In the genomic region with DNA sequence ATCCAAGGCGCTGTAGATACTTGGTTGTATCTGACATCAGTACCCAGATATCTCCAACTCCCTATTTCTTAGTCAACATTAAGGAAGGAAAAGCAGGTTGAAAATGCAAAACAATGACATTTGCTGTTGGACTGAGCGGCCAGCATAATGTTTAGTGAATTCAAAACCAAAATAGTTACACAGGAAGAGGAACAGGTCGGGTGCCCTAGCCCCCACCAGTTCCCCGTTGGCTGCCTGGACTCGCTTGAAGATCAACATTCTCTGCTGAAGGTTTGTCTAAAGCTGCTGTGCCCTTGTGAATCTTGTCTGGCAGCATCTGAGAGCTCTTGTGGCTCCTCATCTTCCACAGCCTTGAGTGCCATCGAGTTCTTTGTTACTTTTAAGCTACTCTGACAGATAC, we compare ENCODE assay signal across 25 mouse cellular contexts.
"Had no signal": no experiment of that assay in that cellular context is flagged by ENCODE, and none has a peak within 500 bp of the region (broad histone marks: within the 10 kb centered on the region; RNA-seq: fewer than 3 reads in every experiment).

No protein-coding gene starts in this region.

- H3K4me1 ChIP-seq: limb, embryonic 13.5 days; limb, embryonic 15.5 days had no signal

- H3K36me3 ChIP-seq: heart, embryonic 13.5 days; heart, embryonic 15.5 days; hindbrain, embryonic 10.5 days; hindbrain, embryonic 12.5 days; intestine, embryonic 15.5 days; limb, embryonic 13.5 days; limb, embryonic 15.5 days had no signal

- DNase-seq: gastrocnemius, postnatal 14 days; gastrocnemius, postnatal 36 days; heart, adult 2 months; heart, postnatal 14 days; heart, postnatal 36 days; kidney, adult 18-20 months; kidney, adult 8-10 months; kidney, postnatal 10 days; kidney, postnatal 25 days; kidney, postnatal 4 days; layer of hippocampus, adult 9-11 months; layer of hippocampus, postnatal 36 days; left cerebral cortex, postnatal 4 days had no signal

- H3K4me3 ChIP-seq: heart, adult 2 months; heart, embryonic 13.5 days; heart, embryonic 15.5 days; hindbrain, embryonic 10.5 days; hindbrain, embryonic 12.5 days; intestine, embryonic 15.5 days; layer of hippocampus, adult 2 months; limb, embryonic 13.5 days; limb, embryonic 15.5 days had no signal

- ATAC-seq: hindbrain, embryonic 16.5 days; inflammation-experienced regulatory T-cells, adult 6 months; intestine, embryonic 15.5 days; intestine, postnatal 0 days had no signal

- H3K27ac ChIP-seq: heart, adult 2 months; heart, embryonic 13.5 days; heart, embryonic 15.5 days; hindbrain, embryonic 10.5 days; hindbrain, embryonic 12.5 days; hindbrain, embryonic 14.5 days; intestine, embryonic 15.5 days; layer of hippocampus, adult 2 months; limb, embryonic 13.5 days; limb, embryonic 15.5 days had no signal
